Mouse (Mus musculus): ENCODE results near the gene Gm44805.

DNA sequence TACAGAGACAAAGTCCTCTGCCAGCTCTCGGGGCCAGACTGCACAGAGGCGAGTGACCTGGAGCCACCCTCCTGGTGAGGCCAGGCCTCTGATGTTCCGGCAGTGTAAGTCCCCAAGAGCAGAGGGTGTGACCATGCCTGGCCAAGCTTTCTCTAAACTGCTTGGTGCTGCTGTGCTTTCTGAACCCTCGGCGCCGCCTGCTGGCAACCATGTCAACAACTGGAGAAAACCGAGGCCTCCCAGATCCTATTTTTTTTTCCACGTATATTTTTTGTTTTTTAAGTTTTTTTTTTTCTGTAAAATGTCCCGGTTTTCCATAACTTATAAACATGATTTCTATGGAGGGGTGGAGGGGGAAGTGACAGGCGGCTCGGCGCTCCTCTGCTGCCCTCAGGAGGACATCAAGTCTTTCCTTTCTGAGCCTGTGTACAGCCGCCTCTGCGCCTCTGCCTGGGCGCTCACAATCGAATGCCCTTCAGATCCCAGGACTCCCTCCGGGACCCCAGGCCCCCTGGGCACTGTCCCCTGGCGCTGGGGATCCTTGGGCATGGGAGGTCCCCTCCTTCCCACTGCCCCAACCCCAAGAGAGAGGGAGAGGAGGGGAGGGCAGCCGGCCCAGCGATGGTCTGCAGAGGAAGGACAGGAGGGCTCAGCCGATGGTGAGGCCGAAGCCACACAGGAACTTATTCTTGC, 20.0 kb upstream of the Gm44805 start:
- TF ChIP-seq CHD2 (IDR thresholded peaks at IDR 0.05; ENCODE audit: low read depth, low read length) (no peak), ZC3H11A (IDR thresholded peaks at IDR 0.05; ENCODE audit: borderline replicate concordance, low read depth, low read length) (no peak), HCFC1 (IDR thresholded peaks at IDR 0.05; ENCODE audit: borderline replicate concordance, insufficient read depth, low read length) (no peak), ZNF384 (IDR thresholded peaks at IDR 0.05; ENCODE audit: low read depth, low read length) (peak; percentile 45; the same call in 1 of the 2 replicates)
